Mouse (Mus musculus) heart, embryonic 10.5 days (tissue): ENCODE measurements around the gene 4930402F06Rik. TPM values are rescaled to one million over a fixed set of nuclear protein-coding genes. Genes with fewer than 3 reads are reported as not detected.

Experiments used
- DNase-seq: peaks from one replicate; pipeline ENCODE4 v3.0.0-alpha.2; 2017; ENCODE audit warnings: low spot score
- H3K27ac ChIP-seq: fragments of 300-500 bp; sonication (generic); 2 replicates; pipeline ENCODE4 v1.5.1; 2016; ENCODE audit warnings: mild to moderate bottlenecking
- H3K27me3 ChIP-seq: fragments of 300-500 bp; sonication (generic); 2 replicates; pipeline ENCODE4 v1.6.1; 2016; ENCODE audit warnings: mild to moderate bottlenecking; ENCODE audit not compliant: poor library complexity, insufficient read depth, severe bottlenecking
- H3K36me3 ChIP-seq: fragments of 300-500 bp; sonication (generic); 2 replicates; pipeline ENCODE4 v1.6.1; 2016; ENCODE audit warnings: mild to moderate bottlenecking, moderate library complexity
- H3K4me1 ChIP-seq: fragments of 300-500 bp; sonication (generic); 2 replicates; pipeline ENCODE4 v1.6.1; 2016; ENCODE audit warnings: mild to moderate bottlenecking
- H3K4me3 ChIP-seq: fragments of 300-500 bp; sonication (generic); 2 replicates; pipeline ENCODE4 v1.5.1; 2016; ENCODE audit warnings: mild to moderate bottlenecking, moderate library complexity
- H3K9me3 ChIP-seq: fragments of 300-500 bp; sonication (generic); 2 replicates; pipeline ENCODE4 v1.6.1; 2016; ENCODE audit warnings: mild to moderate bottlenecking, moderate library complexity
- WGBS: fragments of 180-500 bp; shearing (Covaris S2); methylation state at CpG from one replicate; pipeline ENCODE4 v1.1.7; 2016; 5-methylcytosine and 5-hydroxymethylcytosine counted together
- polyA plus RNA-seq: library from polyadenylated mRNA; unstranded; fragments of >200 nt; fragmentation: Nextera tagmentation; extraction: Ambion mirVana; gene quantifications from 2 replicates; pipeline ENCODE4 v1.2.1, GENCODE M21; 2016

Gene 4930402F06Rik
- polyA plus RNA-seq: not detected in 2 replicates

- Histone ChIP-seq H3K4me1 (peaks cover 8% of the 10 kb centered on the region), H3K9me3 (no peaks in the 10 kb centered on the region), H3K36me3 (peaks cover 11% of the 10 kb centered on the region; the same call in 1 of the 2 replicates), H3K4me3 (no peak within 1 kb of the TSS), H3K27me3 (no peaks in the 10 kb centered on the region), H3K27ac (0 out of 2 replicates have a peak within 1 kb of the TSS, but pooled peaks have one; percentile 3)
- no peak for DNase-seq
- 71% methylated on average over 5 of the region's 5 CpGs for WGBS
These were observed at the start of gene 4930402F06Rik for GRCm38 (mm10) chr2:35397096-35397495. Gene 4930402F06Rik, minus strand, starts transcription at chr2:35397175.

GRCm38 (mm10) chr2:35446300-35446699, 49.3 kb upstream of the 4930402F06Rik start:
- H3K27me3 ChIP-seq: no peaks in the 10 kb centered on the region
- H3K36me3 ChIP-seq: peaks cover 4% of the 10 kb centered on the region; the same call in 1 of the 2 replicates
- no peak overlapping the region for H3K4me3 ChIP-seq
- DNase-seq: no peak
- H3K4me1 ChIP-seq: peaks cover 80% of the 10 kb centered on the region
- 66% methylated on average over 5 of the region's 5 CpGs for WGBS
- H3K9me3 ChIP-seq: no peaks in the 10 kb centered on the region
- 0 out of 2 replicates have a peak overlapping the region, but pooled peaks have one; percentile 47 for H3K27ac ChIP-seq

GRCm38 (mm10) chr2:35445610-35446009, 48.6 kb upstream of the 4930402F06Rik start:
- Histone ChIP-seq H3K4me1 (peaks cover 77% of the 10 kb centered on the region), H3K4me3 (no peak overlapping the region), H3K27me3 (no peaks in the 10 kb centered on the region), H3K27ac (peak overlapping the region; percentile 53), H3K9me3 (no peaks in the 10 kb centered on the region), H3K36me3 (peaks cover 4% of the 10 kb centered on the region; the same call in 1 of the 2 replicates)
- DNase-seq: no peak
- 69% methylated on average over 7 of the region's 7 CpGs for WGBS

- Histone ChIP-seq H3K27ac (peak overlapping the region; percentile 53), H3K4me1 (peaks cover 69% of the 10 kb centered on the region), H3K27me3 (no peaks in the 10 kb centered on the region), H3K36me3 (peaks cover 4% of the 10 kb centered on the region; the same call in 1 of the 2 replicates), H3K4me3 (no peak overlapping the region), H3K9me3 (no peaks in the 10 kb centered on the region)
- DNase-seq: no peak
- 77% methylated on average over 6 of the region's 6 CpGs for WGBS
These were observed 47.8 kb upstream of the 4930402F06Rik start for GRCm38 (mm10) chr2:35444764-35445262.

GRCm38 (mm10) chr2:35443981-35444763, 47.2 kb upstream of the 4930402F06Rik start:
- Histone ChIP-seq H3K9me3 (no peaks in the 10 kb centered on the region), H3K27ac (peak overlapping the region; percentile 53; the same call in 1 of the 2 replicates), H3K4me3 (no peak overlapping the region), H3K4me1 (peaks cover 63% of the 10 kb centered on the region), H3K27me3 (no peaks in the 10 kb centered on the region), H3K36me3 (peaks cover 4% of the 10 kb centered on the region; the same call in 1 of the 2 replicates)
- WGBS: 71% methylated on average over 16 of the region's 16 CpGs
- no peak for DNase-seq

GRCm38 (mm10) chr2:35443325-35443724, 46.4 kb upstream of the 4930402F06Rik start:
- 83% methylated on average over 5 of the region's 5 CpGs for WGBS
- Histone ChIP-seq H3K36me3 (peaks cover 8% of the 10 kb centered on the region; the same call in 1 of the 2 replicates), H3K9me3 (no peaks in the 10 kb centered on the region), H3K4me3 (no peak overlapping the region), H3K27ac (no peak overlapping the region), H3K4me1 (peaks cover 54% of the 10 kb centered on the region), H3K27me3 (no peaks in the 10 kb centered on the region)
- no peak for DNase-seq

- no peak overlapping the region; the same call in 1 of the 2 replicates for H3K27ac ChIP-seq
- no peak for DNase-seq
- H3K4me3 ChIP-seq: no peak overlapping the region
- H3K9me3 ChIP-seq: no peaks in the 10 kb centered on the region
- no peaks in the 10 kb centered on the region for H3K27me3 ChIP-seq
- peaks cover 49% of the 10 kb centered on the region for H3K4me1 ChIP-seq
- 82% methylated on average over 6 of the region's 6 CpGs for WGBS
- peaks cover 14% of the 10 kb centered on the region; the same call in 1 of the 2 replicates for H3K36me3 ChIP-seq
These were observed 45.1 kb upstream of the 4930402F06Rik start for GRCm38 (mm10) chr2:35442079-35442478.

GRCm38 (mm10) chr2:35441419-35441818, 44.4 kb upstream of the 4930402F06Rik start:
- no peak for DNase-seq
- H3K27ac ChIP-seq: no peak overlapping the region
- peaks cover 10% of the 10 kb centered on the region; the same call in 1 of the 2 replicates for H3K36me3 ChIP-seq
- H3K4me1 ChIP-seq: peaks cover 48% of the 10 kb centered on the region
- H3K27me3 ChIP-seq: no peaks in the 10 kb centered on the region
- no peak overlapping the region for H3K4me3 ChIP-seq
- no peaks in the 10 kb centered on the region for H3K9me3 ChIP-seq
- WGBS: 84% methylated on average over 6 of the region's 6 CpGs

- WGBS: 89% methylated on average over 3 of the region's 3 CpGs
- Histone ChIP-seq H3K27me3 (no peaks in the 10 kb centered on the region), H3K4me1 (peaks cover 40% of the 10 kb centered on the region), H3K9me3 (no peaks in the 10 kb centered on the region), H3K27ac (no peak overlapping the region), H3K4me3 (no peak overlapping the region), H3K36me3 (peaks cover 10% of the 10 kb centered on the region; the same call in 1 of the 2 replicates)
- DNase-seq: no peak
These were observed 43.5 kb upstream of the 4930402F06Rik start for GRCm38 (mm10) chr2:35440480-35440879.

GRCm38 (mm10) chr2:35437796-35438195, 40.8 kb upstream of the 4930402F06Rik start:
- peaks cover 54% of the 10 kb centered on the region for H3K4me1 ChIP-seq
- no peak for DNase-seq
- no peak overlapping the region for H3K4me3 ChIP-seq
- no peak overlapping the region for H3K27ac ChIP-seq
- H3K27me3 ChIP-seq: no peaks in the 10 kb centered on the region
- WGBS: 94% methylated on average over 2 of the region's 2 CpGs
- H3K9me3 ChIP-seq: no peaks in the 10 kb centered on the region
- H3K36me3 ChIP-seq: peaks cover 10% of the 10 kb centered on the region; the same call in 1 of the 2 replicates

- WGBS: 79% methylated on average over 6 of the region's 6 CpGs
- H3K27me3 ChIP-seq: no peaks in the 10 kb centered on the region
- DNase-seq: no peak
- no peaks in the 10 kb centered on the region for H3K9me3 ChIP-seq
- H3K4me1 ChIP-seq: peaks cover 60% of the 10 kb centered on the region
- peaks cover 15% of the 10 kb centered on the region; the same call in 1 of the 2 replicates for H3K36me3 ChIP-seq
- 0 out of 2 replicates have a peak overlapping the region, but pooled peaks have one; percentile 15 for H3K4me3 ChIP-seq
- peak overlapping the region; percentile 80 for H3K27ac ChIP-seq
These were observed 37.7 kb upstream of the 4930402F06Rik start for GRCm38 (mm10) chr2:35434576-35435123.

- peak overlapping the region; percentile 80 for H3K27ac ChIP-seq
- 55% methylated on average over 4 of the region's 4 CpGs for WGBS
- H3K4me3 ChIP-seq: no peak overlapping the region
- no peaks in the 10 kb centered on the region for H3K9me3 ChIP-seq
- H3K27me3 ChIP-seq: no peaks in the 10 kb centered on the region
- no peak for DNase-seq
- peaks cover 12% of the 10 kb centered on the region; the same call in 1 of the 2 replicates for H3K36me3 ChIP-seq
- peaks cover 69% of the 10 kb centered on the region for H3K4me1 ChIP-seq
These were observed 36.5 kb upstream of the 4930402F06Rik start for GRCm38 (mm10) chr2:35433428-35433827.

GRCm38 (mm10) chr2:35432472-35432871, 35.5 kb upstream of the 4930402F06Rik start:
- H3K36me3 ChIP-seq: peaks cover 7% of the 10 kb centered on the region; the same call in 1 of the 2 replicates
- H3K4me1 ChIP-seq: peaks cover 75% of the 10 kb centered on the region
- no peaks in the 10 kb centered on the region for H3K9me3 ChIP-seq
- peak overlapping the region; percentile 42 for H3K4me3 ChIP-seq
- H3K27me3 ChIP-seq: no peaks in the 10 kb centered on the region
- no peak for DNase-seq
- H3K27ac ChIP-seq: peak overlapping the region; percentile 80
- 19% methylated on average over 7 of the region's 7 CpGs for WGBS
